Mouse (Mus musculus) mouse trophoblast stem cell (cell line): ENCODE data around the gene Usp3.

Experiments used
- in situ Hi-C, 2 experiments: fragments of 300-500 bp; cut with MseI, MboI; formaldehyde crosslinking; loops; 2 replicates in 1 of 2; 3 replicates in 1 of 2; pipeline ENCODE4 v1.15.1; 2025

Usp3 gene

DNA sequence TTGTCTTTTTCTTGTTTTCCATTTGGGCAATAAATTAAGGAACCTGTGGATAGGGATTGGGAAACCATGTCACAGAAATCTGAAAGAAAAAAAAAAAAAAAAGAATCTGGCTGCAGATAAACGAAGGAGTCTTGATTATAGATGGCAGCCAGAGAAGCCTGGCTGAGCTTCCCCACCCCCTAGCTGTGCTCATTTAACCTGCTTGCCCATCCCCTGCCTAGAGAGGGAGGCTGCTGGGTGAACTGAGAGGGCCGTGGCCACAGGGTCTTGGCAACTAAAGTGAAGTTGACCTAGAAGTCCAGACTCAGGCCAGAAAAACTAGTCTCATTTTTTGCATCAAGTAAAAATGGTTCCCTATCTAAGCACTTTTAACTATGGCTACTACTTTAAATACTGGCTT lies 82.0 kb downstream of the Usp3 start:
- in situ Hi-C loops, result no loop called here

GRCm38 (mm10) chr9:66510351-66510841 lies 82.5 kb downstream of the Usp3 start:
- in situ Hi-C loops, result no loop called here

DNA sequence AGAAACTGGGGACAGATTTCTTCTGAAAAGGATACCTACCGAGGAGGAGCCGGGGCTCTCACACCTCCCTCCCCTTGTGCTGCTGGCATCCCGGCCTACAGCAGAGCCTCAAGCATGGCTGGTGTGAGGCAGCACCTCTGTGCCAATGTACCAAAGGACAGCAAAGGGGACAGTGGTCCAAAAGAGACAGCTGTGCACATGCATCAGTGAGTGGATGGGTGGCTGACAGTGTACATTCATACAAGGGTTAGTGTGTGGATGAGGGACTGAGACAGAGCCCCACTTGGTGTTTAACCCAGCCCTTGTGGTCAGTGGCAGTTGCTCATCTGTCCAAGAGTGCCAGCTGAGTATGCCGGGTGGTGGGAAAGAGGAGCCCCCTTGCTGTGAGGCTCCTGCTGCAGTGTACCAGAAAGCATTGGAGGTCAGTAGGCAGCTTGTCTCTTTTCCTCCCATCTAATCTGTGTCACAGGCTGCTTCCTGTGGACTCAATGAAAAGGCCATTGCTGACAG lies 84.0 kb downstream of the Usp3 start:
- in situ Hi-C loops, result no loop called here

- in situ Hi-C loops, result no loop called here
Observed at GRCm38 (mm10) chr9:66507684-66508083, 85.3 kb downstream of the Usp3 start.

- in situ Hi-C loops, result no loop called here
Observed at GRCm38 (mm10) chr9:66506424-66506823, 86.5 kb downstream of the Usp3 start.

DNA sequence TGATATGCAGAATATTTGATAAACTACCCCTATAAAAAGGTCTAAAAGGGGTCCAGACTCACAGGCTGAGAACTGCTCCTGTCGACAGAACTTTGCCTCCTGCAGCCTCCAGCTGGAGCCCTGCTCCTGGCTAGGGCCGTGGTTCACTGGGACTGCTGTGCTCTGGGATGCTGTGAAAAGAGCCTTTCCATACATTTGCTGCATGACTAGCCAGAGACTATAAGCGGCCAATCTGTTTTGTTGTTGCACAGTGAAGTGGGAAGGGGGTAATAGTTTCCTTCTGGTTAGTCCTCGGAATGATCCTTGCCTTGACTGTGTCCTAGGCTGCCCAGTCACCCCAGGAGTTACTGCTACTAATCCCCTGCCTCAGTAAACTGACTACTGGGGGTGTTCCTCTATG lies 86.9 kb downstream of the Usp3 start:
- in situ Hi-C loops, result no loop called here

DNA sequence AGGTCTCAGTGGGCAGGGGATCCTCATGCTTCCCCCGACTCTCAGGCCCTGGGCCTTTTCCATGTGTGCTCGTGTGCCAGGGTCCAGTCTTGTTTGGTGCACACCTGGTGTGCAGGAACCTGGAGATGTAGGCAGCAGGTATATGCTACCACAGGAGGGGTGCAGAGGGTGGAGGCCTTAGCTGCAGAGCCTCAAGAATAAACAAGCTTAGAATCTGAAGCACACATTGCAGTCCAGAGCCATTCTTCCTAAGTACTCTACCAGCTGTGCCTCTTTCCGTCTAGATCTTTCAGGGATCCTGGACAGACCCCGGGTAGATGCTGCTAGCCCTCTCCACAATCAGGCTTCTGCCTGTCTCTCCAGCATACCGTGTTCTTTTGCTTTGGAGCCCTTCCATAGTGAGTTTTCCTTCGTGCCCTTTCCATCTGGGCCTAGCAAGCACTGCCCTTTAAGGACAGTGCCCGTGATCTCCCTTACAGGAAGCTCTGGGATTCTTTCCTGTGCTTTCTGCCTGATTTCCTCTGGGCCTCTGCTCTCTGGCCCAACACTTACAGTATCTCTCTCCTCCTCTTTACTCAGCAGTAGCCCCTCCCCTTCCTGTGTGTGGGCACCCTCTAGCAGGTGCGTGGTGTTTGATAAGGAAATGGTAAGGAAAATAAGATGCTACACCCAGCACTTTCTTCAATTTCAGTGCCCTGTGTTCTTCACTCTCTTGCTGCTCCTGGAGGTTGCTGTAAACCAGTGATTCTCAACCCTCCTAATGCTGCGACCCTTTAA lies 87.6 kb downstream of the Usp3 start:
- in situ Hi-C loops, result no loop called here

DNA sequence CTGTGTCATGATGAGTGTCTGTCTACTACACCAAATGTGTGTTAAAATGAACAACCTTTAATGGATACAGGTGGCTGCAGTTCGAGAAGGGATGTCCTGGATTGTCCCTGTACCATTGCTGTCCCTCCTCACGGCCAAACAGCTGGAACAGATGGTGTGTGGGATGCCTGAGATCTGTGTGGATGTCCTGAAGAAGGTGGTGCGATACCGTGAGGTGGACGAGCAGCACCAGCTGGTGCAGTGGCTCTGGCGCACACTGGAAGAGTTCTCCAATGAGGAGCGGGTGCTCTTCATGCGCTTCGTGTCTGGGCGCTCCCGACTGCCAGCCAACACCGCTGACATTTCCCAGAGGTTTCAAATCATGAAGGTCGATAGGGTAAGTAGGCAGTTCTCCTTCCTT lies 88.4 kb downstream of the Usp3 start:
- in situ Hi-C loops, result no loop called here

GRCm38 (mm10) chr9:66503879-66504411 lies 89.0 kb downstream of the Usp3 start:
- in situ Hi-C loops, result no loop called here

DNA sequence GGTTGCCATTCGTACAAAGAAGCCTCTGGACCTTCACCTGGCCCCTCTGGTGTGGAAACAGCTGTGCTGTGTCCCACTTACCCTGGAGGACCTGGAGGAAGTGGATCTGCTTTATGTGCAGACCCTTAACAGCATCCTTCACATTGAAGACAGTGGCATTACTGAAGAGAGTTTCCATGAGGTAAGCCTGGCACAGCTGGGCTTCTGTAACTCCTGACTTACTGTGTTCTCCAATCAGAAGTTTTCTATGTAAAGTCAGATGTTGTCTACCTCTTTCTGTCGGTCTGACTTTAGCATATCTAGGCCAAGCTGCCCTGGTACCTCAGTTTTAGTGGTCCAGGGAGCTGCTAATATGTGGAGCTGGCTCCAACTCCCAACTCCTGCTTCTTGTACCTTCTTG lies 91.7 kb downstream of the Usp3 start:
- in situ Hi-C loops, result no loop called here

DNA sequence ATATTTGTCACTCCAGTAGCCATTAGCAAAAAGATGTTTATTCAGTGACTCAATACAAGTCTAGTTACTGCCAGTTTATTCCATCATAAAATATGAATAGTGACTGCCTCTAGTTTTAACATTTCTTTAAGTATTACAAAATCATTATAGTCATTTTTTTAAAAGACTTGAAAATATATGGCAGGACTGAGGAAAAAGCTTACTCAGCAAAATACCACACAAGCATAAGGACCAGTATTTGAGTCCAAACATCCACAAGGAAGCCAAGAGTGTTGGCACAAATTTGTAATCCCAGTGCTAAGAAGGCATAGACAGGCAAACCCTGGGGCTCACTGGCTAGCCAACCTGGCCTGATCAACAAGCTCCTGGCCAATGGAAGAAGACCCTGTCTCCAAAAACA lies 99.0 kb downstream of the Usp3 start:
- in situ Hi-C loops, result no loop called here

DNA sequence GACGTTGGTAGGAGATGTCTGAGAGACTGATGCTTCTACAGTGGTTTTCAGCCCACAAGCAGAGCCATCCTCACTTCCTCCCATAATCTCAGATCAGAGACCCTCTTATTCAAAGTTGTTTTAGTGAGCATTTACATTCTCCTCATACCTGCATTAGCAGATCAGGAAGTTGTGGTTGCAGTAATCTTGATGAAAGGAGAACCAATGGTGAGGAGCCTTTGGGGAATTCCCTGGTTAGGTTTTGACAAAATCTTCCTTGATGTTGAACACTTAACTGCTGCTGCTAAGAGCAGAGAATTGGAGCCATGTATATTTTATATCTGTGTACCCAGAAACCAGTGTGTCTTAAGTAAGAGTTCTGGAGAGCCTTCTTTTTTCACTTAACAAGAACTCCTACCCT lies 100.6 kb downstream of the Usp3 start:
- in situ Hi-C loops, result no loop called here

DNA sequence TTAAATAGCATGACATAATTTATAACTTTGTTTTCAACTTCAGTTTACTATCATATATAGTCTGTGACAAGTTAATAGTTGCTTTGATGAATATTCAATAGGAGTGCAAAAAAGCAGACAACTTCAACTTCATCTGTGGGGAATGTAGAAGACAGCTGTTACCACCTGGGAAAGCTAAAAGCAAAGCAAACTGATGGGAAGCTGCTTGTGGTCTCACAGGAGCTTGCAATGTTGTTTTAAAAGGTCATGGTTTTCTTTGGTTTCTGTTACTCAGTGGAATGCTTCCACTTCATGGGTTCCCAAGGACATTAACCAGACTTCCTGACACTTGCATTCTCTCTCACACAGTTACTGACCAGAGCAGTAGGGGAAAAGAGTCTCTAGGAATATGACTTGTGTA lies 104.2 kb downstream of the Usp3 start:
- in situ Hi-C loops, result no loop called here

DNA sequence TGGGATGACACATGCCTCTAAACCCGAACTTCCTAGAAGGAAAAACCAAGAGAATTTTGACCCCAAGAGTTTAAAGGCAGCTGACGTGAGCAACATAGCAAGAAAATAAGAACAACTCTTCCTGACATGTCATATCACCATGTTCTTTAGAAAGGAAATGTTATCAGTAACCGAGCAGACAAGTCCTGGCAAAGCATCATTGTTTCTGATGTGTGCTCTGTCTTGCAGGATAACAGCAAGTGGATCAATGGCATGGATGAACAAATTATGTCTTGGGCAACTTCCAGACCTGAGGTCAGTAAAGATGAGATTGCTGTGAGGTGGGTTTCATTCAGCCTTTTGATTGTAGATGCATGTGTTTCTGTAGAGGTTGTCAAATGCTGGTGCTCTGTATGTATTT lies 109.5 kb downstream of the Usp3 start:
- in situ Hi-C loops, result no loop called here

DNA sequence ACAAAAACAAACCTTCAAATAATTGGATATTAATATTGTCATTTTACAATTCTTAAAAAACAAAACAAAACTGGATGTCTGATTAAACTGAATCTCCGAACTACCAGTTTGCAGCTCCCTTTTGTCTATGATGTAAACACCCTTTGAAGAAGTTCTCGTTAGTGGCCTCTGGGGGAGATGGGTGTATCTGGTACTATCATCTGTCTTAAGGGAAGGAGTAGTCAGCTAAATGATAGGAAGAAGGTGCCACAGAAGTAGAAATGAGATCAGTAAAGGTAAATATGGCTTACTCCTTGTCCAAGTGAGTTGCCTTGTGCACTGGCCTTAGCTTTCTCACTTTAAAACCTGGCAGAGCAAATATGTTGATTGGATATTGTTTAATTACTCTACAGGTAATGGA lies 115.2 kb downstream of the Usp3 start:
- in situ Hi-C loops, result no loop called here

DNA sequence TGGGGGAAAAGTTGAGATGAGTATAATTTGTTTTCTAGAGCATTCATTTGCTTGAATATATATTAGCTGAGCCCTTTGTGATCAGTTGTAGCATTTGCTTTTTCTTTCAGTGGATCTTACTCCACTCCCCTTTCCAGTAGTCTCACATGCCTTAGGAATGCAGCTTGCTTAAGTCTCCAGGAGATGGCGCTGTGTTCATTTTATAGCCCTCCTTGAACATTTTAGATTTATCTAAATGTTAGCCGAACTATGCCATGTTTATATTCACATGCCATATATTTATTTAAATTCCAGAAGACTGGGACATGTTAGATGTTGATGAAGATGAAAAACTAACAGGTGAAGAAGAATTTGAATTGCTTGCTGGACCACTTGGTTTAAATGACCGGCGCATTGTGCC lies 127.9 kb downstream of the Usp3 start:
- in situ Hi-C loops, result no loop called here
